Mouse (Mus musculus): Measurements from ENCODE around the gene Usp25. TPM values are rescaled to one million over a fixed set of nuclear protein-coding genes. Genes with fewer than 3 reads are reported as not detected.

Gene Usp25
- total RNA-seq, 2 experiments from 2014 or later, result 39.5 to 45.6 TPM

DNA sequence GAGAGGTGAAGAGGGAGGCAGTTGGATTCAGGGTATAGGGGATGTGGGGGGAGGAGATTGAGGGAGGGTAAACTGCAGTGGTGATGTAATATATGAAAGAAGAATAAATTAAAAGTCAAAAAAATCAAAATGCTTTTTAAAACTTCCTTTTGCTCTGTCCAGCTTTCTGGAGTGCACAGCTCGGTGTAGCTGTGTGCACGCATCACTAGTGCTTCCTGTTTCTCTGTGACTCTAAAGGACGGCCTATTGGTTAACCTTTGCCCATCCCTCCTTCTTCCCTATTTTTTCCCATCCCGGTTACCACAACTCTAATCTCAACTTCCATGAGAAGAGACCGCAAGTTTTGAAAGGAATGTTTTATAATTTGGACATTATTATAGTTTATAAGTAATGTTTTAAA is 119.5 kb downstream of the Usp25 start:
- DNase-seq (ENCODE audit: low spot score in 2 of 2), result no peak

- DNase-seq (ENCODE audit: low spot score in 2 of 2), result no peak
Measured at GRCm38 (mm10) chr16:77140651-77141050, 127.1 kb downstream of the Usp25 start.

- DNase-seq (ENCODE audit: low spot score in 2 of 2), result no peak
Measured at GRCm38 (mm10) chr16:77146801-77147200, 133.3 kb downstream of the Usp25 start.

DNA sequence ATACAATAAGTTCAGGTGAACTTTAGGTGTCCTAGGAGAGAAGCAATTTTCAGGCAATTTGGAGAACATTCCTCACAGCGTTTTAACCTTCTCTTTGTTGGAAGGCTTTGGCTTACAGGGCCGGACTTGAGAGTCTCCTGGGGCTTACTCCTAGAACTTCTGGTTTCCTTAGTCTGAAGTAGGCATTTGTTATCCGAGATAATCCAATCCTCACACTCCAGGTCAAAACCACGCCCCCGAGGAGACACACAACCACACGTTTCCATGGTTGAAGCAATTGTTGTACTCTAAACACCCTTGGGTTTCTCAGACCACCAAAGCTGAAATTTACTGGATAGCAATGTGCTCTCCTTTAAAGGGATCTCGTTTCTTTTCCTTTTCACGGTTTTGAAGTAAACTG is 136.8 kb downstream of the Usp25 start:
- DNase-seq (ENCODE audit: low spot score in 2 of 2), result no peak

DNA sequence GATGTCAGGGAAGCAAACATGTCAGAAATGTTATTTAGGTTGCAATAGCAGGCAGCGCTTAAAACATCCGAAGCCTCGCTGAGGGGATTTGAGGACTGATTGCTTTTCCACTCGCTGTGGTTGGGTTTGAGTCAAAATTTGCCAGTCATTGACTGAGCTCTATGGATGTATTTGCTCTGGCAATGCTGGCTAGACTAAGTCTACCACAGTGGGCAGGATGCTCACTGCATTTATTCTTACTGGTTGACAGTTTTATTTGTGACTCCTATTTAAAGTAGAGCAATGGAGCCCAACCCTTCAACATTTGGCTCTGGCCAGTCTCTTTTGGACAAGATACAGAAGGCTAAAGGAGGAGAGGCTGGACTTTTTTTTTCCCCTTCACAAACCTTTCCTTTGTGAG is 137.4 kb downstream of the Usp25 start:
- no peak for DNase-seq (ENCODE audit: low spot score in 2 of 2)

GRCm38 (mm10) chr16:77152288-77152687 is 138.8 kb downstream of the Usp25 start:
- no peak for DNase-seq (ENCODE audit: low spot score in 2 of 2)

GRCm38 (mm10) chr16:77153216-77153715 is 139.8 kb downstream of the Usp25 start:
- DNase-seq (ENCODE audit: low spot score in 2 of 2), result no peak

DNA sequence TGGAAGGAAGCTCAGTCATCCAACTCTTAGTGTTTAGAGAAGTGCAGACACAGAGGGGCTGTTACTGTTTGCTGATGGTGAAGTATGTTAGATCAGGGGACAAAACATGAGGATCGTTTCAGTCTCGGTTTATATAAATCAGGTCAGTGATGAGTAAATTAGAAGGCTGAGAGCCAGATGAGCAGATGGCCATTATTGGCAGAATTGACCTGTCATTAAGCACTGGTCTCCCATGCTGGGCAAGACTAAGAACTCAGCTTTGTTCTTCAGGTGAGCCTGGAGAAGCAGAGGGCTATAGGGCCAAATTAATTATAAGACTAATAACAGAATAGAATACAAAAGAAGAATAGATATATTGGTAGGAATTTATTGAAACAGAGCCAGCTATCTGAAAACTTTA is 140.3 kb downstream of the Usp25 start:
- DNase-seq (ENCODE audit: low spot score in 2 of 2), result no peak

GRCm38 (mm10) chr16:77154831-77155230 is 141.3 kb downstream of the Usp25 start:
- DNase-seq (ENCODE audit: low spot score in 2 of 2), result no peak
